Mouse (Mus musculus): Measurements from ENCODE around the gene Zfp953. TPM values are rescaled to one million over a fixed set of nuclear protein-coding genes. Genes with fewer than 3 reads are reported as not detected.

Gene Zfp953
- 12.6 TPM for polyA plus RNA-seq (2014; fragmentation: Illumina TruSeq; extraction: RNeasy Lipid Tissue Mini Kit (QIAGEN cat#74804); ENCODE audit: low read depth, low replicate concordance)

GRCm38 (mm10) chr13:67360131-67360744 lies at the start of gene Zfp953, which contains the start of gene Gm28044:
Gene Zfp953, minus strand, starts transcription at chr13:67360605.
Gene Gm28044, minus strand, starts transcription at chr13:67360536.

GRCm38 (mm10) chr13:67399183-67399903 lies 38.9 kb upstream of the Zfp953 start, which contains the start of gene Zfp429:
Gene Zfp429, minus strand, starts transcription at chr13:67399819.

DNA sequence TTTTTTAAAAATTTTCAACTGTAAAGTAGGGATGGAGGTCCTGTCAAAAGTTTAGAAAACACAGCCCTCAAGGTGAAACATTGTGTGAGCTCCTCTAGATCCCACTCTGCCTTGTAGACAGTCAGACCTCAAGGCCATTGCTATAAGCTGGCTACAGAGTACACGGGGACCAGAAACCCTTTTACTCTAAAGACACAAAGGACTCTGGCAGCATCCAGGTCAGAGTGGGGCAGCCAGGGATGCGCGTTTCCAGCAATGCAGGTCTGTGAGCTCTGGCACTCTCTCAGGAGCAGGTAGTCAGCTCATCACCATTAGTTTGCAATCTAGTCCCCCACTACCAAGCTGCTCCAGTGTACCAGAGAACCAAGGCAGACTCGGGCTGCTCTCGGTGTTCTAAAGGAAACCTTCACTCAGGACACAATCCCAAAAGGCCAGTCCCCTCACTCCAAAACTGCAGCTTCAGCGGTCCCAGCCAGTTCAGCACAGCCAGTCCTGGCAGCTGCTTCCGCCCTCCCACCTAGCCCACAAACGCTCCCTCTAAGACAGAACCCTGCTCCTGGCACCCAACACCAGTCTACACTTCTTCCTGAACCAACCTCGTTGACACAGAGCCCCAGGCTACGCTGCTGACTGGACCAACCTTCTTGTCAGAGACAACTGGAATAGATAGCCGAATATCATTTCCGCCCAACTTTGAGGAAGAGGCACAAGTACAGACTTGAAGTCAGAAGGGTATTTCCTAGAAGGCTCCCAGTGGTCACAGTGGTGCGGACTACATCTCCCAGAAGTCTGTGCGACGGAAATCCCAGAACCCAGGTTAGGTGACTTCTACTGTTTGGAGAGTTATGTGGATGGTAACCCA lies 14.9 kb upstream of the Zfp953 start, which contains the start of the genes Gm28041 and Zfp456:
Gm28041 (minus strand) TSS at position 684 of the 862 bp plus-strand sequence.
Zfp456 (minus strand) TSS at position 761 of the 862 bp plus-strand sequence.

GRCm38 (mm10) chr13:67332019-67332724 lies 28.2 kb downstream of the Zfp953 start, which contains the start of gene Zfp595:
Gene Zfp595, minus strand, starts transcription at chr13:67332570.

GRCm38 (mm10) chr13:67305822-67306672 lies 54.4 kb downstream of the Zfp953 start, which contains the start of gene Zfp457:
Gene Zfp457, minus strand, starts transcription at chr13:67306485.

Other genes with a start within 250 kb of the Zfp953 start
- 2.8 TPM for gene Rslcan18, start 244.3 kb downstream of the Zfp953 start, polyA plus RNA-seq (2014; fragmentation: Illumina TruSeq; extraction: RNeasy Lipid Tissue Mini Kit (QIAGEN cat#74804); ENCODE audit: low read depth, low replicate concordance)
- 16.3 TPM for gene Zfp759, start 238.9 kb downstream of the Zfp953 start, polyA plus RNA-seq (2014; fragmentation: Illumina TruSeq; extraction: RNeasy Lipid Tissue Mini Kit (QIAGEN cat#74804); ENCODE audit: low read depth, low replicate concordance)
- 16.8 TPM for gene Rsl1, start 187.4 kb downstream of the Zfp953 start, polyA plus RNA-seq (2014; fragmentation: Illumina TruSeq; extraction: RNeasy Lipid Tissue Mini Kit (QIAGEN cat#74804); ENCODE audit: low read depth, low replicate concordance)
- gene Zfp455, start 166.1 kb downstream of the Zfp953 start, polyA plus RNA-seq (2014; fragmentation: Illumina TruSeq; extraction: RNeasy Lipid Tissue Mini Kit (QIAGEN cat#74804); ENCODE audit: low read depth, low replicate concordance), result 5.5 TPM
- gene Zfp458, start 82.1 kb downstream of the Zfp953 start, polyA plus RNA-seq (2014; fragmentation: Illumina TruSeq; extraction: RNeasy Lipid Tissue Mini Kit (QIAGEN cat#74804); ENCODE audit: low read depth, low replicate concordance), result 9.5 TPM
- gene Zfp457, start 54.1 kb downstream of the Zfp953 start, polyA plus RNA-seq (2014; fragmentation: Illumina TruSeq; extraction: RNeasy Lipid Tissue Mini Kit (QIAGEN cat#74804); ENCODE audit: low read depth, low replicate concordance), result 2.1 TPM
- 16.5 TPM for gene Zfp595, start 28.0 kb downstream of the Zfp953 start, polyA plus RNA-seq (2014; fragmentation: Illumina TruSeq; extraction: RNeasy Lipid Tissue Mini Kit (QIAGEN cat#74804); ENCODE audit: low read depth, low replicate concordance)
- gene Gm28044, start 69 bp downstream of the Zfp953 start, polyA plus RNA-seq (2014; fragmentation: Illumina TruSeq; extraction: RNeasy Lipid Tissue Mini Kit (QIAGEN cat#74804); ENCODE audit: low read depth, low replicate concordance), result not detected
- gene Gm28041, start 15.1 kb upstream of the Zfp953 start, polyA plus RNA-seq (2014; fragmentation: Illumina TruSeq; extraction: RNeasy Lipid Tissue Mini Kit (QIAGEN cat#74804); ENCODE audit: low read depth, low replicate concordance), result not detected
- gene Zfp456, start 15.2 kb upstream of the Zfp953 start, polyA plus RNA-seq (2014; fragmentation: Illumina TruSeq; extraction: RNeasy Lipid Tissue Mini Kit (QIAGEN cat#74804); ENCODE audit: low read depth, low replicate concordance), result 7.3 TPM
- 16.3 TPM for gene Zfp429, start 39.2 kb upstream of the Zfp953 start, polyA plus RNA-seq (2014; fragmentation: Illumina TruSeq; extraction: RNeasy Lipid Tissue Mini Kit (QIAGEN cat#74804); ENCODE audit: low read depth, low replicate concordance)
- 3.8 TPM for gene Zfp459, start 60.8 kb upstream of the Zfp953 start, polyA plus RNA-seq (2014; fragmentation: Illumina TruSeq; extraction: RNeasy Lipid Tissue Mini Kit (QIAGEN cat#74804); ENCODE audit: low read depth, low replicate concordance)
- gene Zfp874a, start 91.0 kb upstream of the Zfp953 start, polyA plus RNA-seq (2014; fragmentation: Illumina TruSeq; extraction: RNeasy Lipid Tissue Mini Kit (QIAGEN cat#74804); ENCODE audit: low read depth, low replicate concordance), result 86.6 TPM
- gene Zfp874b, start 123.7 kb upstream of the Zfp953 start, polyA plus RNA-seq (2014; fragmentation: Illumina TruSeq; extraction: RNeasy Lipid Tissue Mini Kit (QIAGEN cat#74804); ENCODE audit: low read depth, low replicate concordance), result 39.0 TPM
- gene Zfp58, start 139.9 kb upstream of the Zfp953 start, polyA plus RNA-seq (2014; fragmentation: Illumina TruSeq; extraction: RNeasy Lipid Tissue Mini Kit (QIAGEN cat#74804); ENCODE audit: low read depth, low replicate concordance), result 26.0 TPM
- gene Gm26965, start 165.5 kb upstream of the Zfp953 start, polyA plus RNA-seq (2014; fragmentation: Illumina TruSeq; extraction: RNeasy Lipid Tissue Mini Kit (QIAGEN cat#74804); ENCODE audit: low read depth, low replicate concordance), result not detected
- gene Zfp87, start 165.6 kb upstream of the Zfp953 start, polyA plus RNA-seq (2014; fragmentation: Illumina TruSeq; extraction: RNeasy Lipid Tissue Mini Kit (QIAGEN cat#74804); ENCODE audit: low read depth, low replicate concordance), result 23.8 TPM
- 23.0 TPM for gene Zfp748, start 193.2 kb upstream of the Zfp953 start, polyA plus RNA-seq (2014; fragmentation: Illumina TruSeq; extraction: RNeasy Lipid Tissue Mini Kit (QIAGEN cat#74804); ENCODE audit: low read depth, low replicate concordance)
- gene Zfp729b, start 249.1 kb upstream of the Zfp953 start, polyA plus RNA-seq (2014; fragmentation: Illumina TruSeq; extraction: RNeasy Lipid Tissue Mini Kit (QIAGEN cat#74804); ENCODE audit: low read depth, low replicate concordance), result 34.3 TPM